Mouse (Mus musculus) kidney, adult 2 months (tissue): ENCODE measurements at regions not wholly inside any gene's neighbourhood (a gene's known extent, or its start where the extent isn't known, plus 50 kb on each side); places are given as distances from the start of the nearest gene placed in this dataset.

Source experiments
- DNase-seq: peaks from one replicate; pipeline ENCODE4 v3.0.0; 2021
- H3K27ac ChIP-seq: fragments of 200-500 bp; 2 replicates; pipeline ENCODE4 v1.5.1; 2012; ENCODE audit warnings: low read depth, low read length, control low read depth, inconsistent platforms; ENCODE audit not compliant: insufficient read depth
- H3K27me3 ChIP-seq: fragments of 200-500 bp; replicated peaks from 2 replicates; pipeline ENCODE4 v1.6.1; 2012; ENCODE audit warnings: mild to moderate bottlenecking, moderate library complexity, low read length, inconsistent platforms; ENCODE audit not compliant: control insufficient read depth, insufficient read depth
- H3K36me3 ChIP-seq: fragments of 200-500 bp; 2 replicates; pipeline ENCODE4 v1.6.1; 2012; ENCODE audit warnings: mild to moderate bottlenecking, moderate library complexity, low read length, inconsistent platforms; ENCODE audit not compliant: control insufficient read depth, insufficient read depth
- H3K4me1 ChIP-seq: fragments of 200-500 bp; 2 replicates; pipeline ENCODE4 v1.6.1; 2011; ENCODE audit warnings: low read length; ENCODE audit not compliant: control insufficient read depth, insufficient read depth
- H3K4me3 ChIP-seq: fragments of 200-500 bp; 2 replicates; pipeline ENCODE4 v1.5.1; 2011; ENCODE audit warnings: mild to moderate bottlenecking, low read depth, low read length, control low read depth; ENCODE audit not compliant: insufficient read depth
- CTCF ChIP-seq: fragments of 200-500 bp; conservative IDR thresholded peaks from 2 replicates; pipeline ENCODE4 v1.5.1; 2011; ENCODE audit warnings: low read depth, mild to moderate bottlenecking, control low read depth, low read length, moderate library complexity, mixed read lengths; ENCODE audit not compliant: insufficient read depth, insufficient read length
- POLR2A ChIP-seq: fragments of 200-500 bp; IDR thresholded peaks from one replicate; pipeline ENCODE4 v1.6.1; 2011; ENCODE audit warnings: low read depth, low read length, control low read depth
- WGBS: fragments of 180-500 bp; shearing (Covaris S2); methylation state at CpG from one replicate; pipeline ENCODE4 v1.1.7; 2018; 5-methylcytosine and 5-hydroxymethylcytosine counted together

DNA sequence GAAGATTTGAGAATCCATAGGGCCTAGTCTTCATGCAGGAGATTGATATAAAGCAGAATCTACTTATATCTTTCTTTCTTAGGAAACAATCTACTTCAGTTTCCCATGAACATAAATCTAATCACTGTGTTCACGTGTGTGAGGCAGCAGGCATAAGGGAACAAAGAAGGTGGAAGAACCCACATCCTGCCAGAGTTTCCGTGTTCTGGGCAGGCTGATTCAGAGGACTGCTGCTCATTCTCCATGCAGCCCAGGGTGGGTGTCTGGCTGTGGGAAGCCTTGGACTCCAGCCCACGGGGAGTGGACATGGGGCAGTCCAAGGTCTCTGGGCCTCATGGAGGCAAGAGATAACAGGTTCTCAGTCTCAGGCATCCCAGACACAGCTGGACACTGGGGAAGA lies 438.3 kb upstream of the B3galt2 start:
- Histone ChIP-seq H3K4me1 (no peaks in the 10 kb centered on the region), H3K27ac (no peak overlapping the region), H3K27me3 (no peaks in the 10 kb centered on the region), H3K4me3 (no peak overlapping the region), H3K36me3 (no peaks in the 10 kb centered on the region)
- WGBS: 63% methylated on average over 3 of the region's 3 CpGs
- TF ChIP-seq CTCF (no peak), POLR2A (no peak)
- DNase-seq: no peak

DNA sequence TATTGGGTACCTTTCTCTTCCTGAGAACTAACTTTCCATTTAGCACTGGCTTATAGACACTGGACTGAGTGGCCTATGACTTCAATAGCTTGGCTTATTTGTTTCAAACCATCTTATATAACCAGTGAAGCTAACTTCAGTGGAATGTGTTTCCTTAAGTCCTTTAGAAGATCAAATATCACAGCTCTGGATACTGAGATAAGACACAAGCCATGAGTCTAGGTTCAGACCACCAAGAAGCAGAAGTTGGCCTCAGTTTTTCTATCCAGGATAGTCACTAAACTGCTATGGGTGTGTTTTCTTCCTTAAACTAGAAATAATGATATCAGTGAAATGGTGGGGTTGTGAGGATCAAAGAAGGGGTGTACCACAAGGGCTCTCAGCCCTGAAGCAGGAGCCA lies 436.4 kb upstream of the B3galt2 start:
- no peak for DNase-seq
- H3K4me3 ChIP-seq: no peak overlapping the region
- H3K27me3 ChIP-seq: no peaks in the 10 kb centered on the region
- no peak overlapping the region for H3K27ac ChIP-seq
- no peaks in the 10 kb centered on the region for H3K4me1 ChIP-seq
- no peaks in the 10 kb centered on the region for H3K36me3 ChIP-seq
- no peak for TF ChIP-seq POLR2A
- no peak for TF ChIP-seq CTCF

DNA sequence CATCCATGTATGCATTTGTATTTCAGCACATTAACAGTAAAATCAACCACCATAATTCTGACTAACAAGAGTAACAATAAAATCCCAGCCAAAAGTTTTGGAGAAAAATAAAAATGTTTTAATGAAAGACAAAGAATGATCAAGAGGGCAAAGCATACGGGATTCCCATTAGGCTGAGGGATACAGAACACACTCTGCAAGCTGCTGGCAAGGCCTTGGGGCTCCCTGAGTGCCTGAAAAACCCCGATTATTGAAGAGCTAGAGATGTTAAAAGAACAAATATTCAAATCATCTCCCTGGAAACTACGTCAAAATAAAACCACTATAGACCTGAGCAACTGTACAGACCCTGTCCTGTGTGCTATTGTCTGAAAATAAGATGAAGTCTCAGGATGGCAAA lies 433.5 kb upstream of the B3galt2 start:
- Histone ChIP-seq H3K27me3 (no peaks in the 10 kb centered on the region), H3K4me1 (no peaks in the 10 kb centered on the region), H3K4me3 (no peak overlapping the region), H3K27ac (no peak overlapping the region), H3K36me3 (no peaks in the 10 kb centered on the region)
- DNase-seq: no peak
- 82% methylated on average over 3 of the region's 3 CpGs for WGBS
- TF ChIP-seq POLR2A (no peak), CTCF (no peak)

DNA sequence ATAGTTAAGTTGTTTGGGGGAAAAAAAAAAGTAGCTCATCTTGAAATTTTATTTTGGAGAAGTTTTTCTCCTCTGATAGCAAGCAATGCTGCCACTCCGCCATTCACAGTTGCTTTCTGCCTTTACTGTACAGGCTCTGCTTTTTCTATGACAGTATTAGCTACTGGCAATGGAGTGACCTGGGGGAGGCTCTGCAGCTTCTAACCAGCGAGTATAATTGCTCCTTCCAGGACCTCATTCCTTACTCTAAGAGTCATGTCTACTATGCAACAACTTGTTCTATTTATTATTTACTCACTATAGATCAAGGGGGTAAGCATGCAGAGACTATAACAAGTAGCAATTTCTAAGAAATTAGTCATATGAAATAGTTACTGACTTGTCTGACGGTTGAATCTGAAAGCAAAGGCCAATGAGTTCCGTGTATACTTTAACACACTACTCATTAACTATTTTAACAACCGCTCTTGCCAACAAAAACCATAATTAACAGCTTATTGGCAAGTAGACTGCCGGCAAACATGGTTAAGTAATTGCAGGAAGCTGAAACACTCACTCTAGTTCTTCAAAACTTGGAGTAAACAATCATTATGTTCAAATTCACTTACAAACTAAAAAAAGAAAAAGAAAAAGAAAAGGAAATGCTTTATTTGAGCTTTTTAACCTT lies 432.9 kb upstream of the B3galt2 start:
- no peaks in the 10 kb centered on the region for H3K27me3 ChIP-seq
- H3K36me3 ChIP-seq: no peaks in the 10 kb centered on the region
- no peaks in the 10 kb centered on the region for H3K4me1 ChIP-seq
- H3K4me3 ChIP-seq: no peak overlapping the region
- H3K27ac ChIP-seq: no peak overlapping the region
- TF ChIP-seq CTCF (no peak), POLR2A (no peak)
- WGBS: 43% methylated on average over 6 of the region's 6 CpGs
- DNase-seq: peak; percentile 71

DNA sequence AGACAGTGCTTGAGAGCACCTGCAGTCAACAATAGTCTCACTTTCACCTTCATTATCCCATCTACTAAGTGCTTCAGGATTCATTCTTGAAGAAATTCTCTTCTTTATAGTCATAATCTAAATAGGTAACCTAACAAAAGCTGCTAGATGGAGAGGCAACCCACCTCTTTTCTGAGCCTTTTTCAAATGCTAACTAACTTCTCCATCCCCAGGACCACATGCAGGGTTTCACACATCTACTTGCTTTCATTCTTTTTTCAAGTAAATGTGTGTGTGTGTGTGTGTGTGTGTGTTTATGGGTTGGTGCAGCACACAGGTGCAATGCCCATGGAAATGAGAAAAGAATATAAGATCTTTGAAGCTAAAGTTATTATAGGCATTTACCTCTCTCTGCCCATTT lies 423.1 kb upstream of the B3galt2 start:
- H3K36me3 ChIP-seq: no peaks in the 10 kb centered on the region
- DNase-seq: no peak
- H3K27ac ChIP-seq: no peak overlapping the region
- no peaks in the 10 kb centered on the region for H3K27me3 ChIP-seq
- H3K4me1 ChIP-seq: no peaks in the 10 kb centered on the region
- no peak for TF ChIP-seq POLR2A
- TF ChIP-seq CTCF: no peak
- no peak overlapping the region for H3K4me3 ChIP-seq

DNA sequence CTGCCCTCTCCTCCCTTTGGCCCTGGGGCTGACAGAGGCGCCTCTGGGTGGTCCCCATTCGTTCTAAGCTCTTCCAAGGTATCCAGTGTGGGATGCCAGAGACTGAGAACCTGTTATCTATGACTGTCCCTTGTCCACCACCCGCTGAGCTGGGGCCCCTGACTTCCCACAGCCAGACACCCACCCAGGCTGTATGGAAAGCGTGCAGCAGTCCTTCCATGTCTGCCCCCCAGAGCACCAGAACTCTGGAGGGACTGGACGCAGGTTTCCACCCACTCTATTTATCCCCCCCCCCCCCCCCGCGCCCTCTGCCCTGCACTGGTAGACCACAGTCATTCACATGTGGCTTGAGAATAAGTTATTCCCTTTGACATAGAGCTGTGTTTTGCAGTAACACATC lies 408.5 kb upstream of the B3galt2 start:
- H3K27ac ChIP-seq: no peak overlapping the region
- no peaks in the 10 kb centered on the region for H3K36me3 ChIP-seq
- TF ChIP-seq POLR2A (no peak), CTCF (no peak)
- DNase-seq: no peak
- H3K27me3 ChIP-seq: no peaks in the 10 kb centered on the region
- H3K4me1 ChIP-seq: no peaks in the 10 kb centered on the region
- 83% methylated on average over 7 of the region's 7 CpGs for WGBS
- no peak overlapping the region for H3K4me3 ChIP-seq

DNA sequence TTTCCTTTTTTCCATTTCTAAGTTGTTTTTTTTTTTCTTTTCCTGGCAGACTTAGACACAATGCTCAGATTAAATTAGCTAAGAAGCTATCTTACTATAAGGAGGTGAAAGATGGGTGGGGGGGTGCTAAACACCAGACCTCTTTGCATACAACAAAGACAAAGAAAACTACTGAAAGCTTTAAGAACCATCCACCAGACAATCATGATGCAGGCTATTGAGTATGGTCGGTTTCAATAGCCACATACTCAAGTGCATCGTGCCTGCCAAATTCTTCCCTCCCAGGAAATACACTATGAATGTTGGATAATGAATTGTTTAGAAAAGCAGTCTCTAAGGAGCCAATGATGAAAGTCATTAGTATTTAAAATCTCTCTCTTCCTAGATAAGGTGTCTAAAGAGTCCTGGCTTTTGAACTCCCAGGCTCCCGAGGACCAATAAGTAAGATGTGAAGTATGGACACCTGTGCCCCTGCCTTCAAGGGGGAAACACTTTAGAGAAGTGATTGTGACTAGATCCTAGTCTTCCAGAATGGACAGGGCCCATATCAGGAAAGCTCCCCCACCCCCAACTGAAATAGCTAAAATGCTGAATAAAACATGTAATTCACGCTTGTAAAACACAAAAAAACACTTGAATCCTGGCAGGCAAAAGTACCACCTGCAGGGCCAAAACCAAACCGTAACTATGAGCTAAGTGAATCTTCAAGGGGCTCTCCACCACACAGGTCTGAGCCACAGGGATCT lies 381.8 kb upstream of the B3galt2 start:
- H3K36me3 ChIP-seq: no peaks in the 10 kb centered on the region
- TF ChIP-seq CTCF (no peak), POLR2A (no peak)
- H3K27me3 ChIP-seq: no peaks in the 10 kb centered on the region
- H3K27ac ChIP-seq: no peak overlapping the region
- WGBS: 69% methylated on average over 5 of the region's 5 CpGs
- no peaks in the 10 kb centered on the region for H3K4me1 ChIP-seq
- no peak for DNase-seq
- no peak overlapping the region for H3K4me3 ChIP-seq
